Mouse (Mus musculus) embryonic facial prominence, embryonic 14.5 days (tissue): ENCODE results near the gene Rhbdf2. TPM values are rescaled to one million over a fixed set of nuclear protein-coding genes. Genes with fewer than 3 reads are reported as not detected.
"Not testable (repeated sequence)": the region's sequence is repeated elsewhere in the genome, so short reads cannot be mapped to it uniquely, and the experiment has no call there.

ENCODE experiments used
- ATAC-seq: fragments of 200-750 bp; cut with Nextera tagmentation; 2 replicates; pipeline ENCODE4 v1.8.0; 2017; ENCODE audit warnings: low read depth, moderate number of reproducible peaks, moderate TSS enrichment
- DNase-seq: peaks from one replicate; pipeline ENCODE4 v3.0.0-alpha.2; 2015; ENCODE audit warnings: low spot score
- H3K27ac ChIP-seq: fragments of 300-500 bp; sonication (generic); replicated peaks from 2 replicates; pipeline ENCODE4 v1.5.1; 2014; ENCODE audit warnings: low read depth, mild to moderate bottlenecking, low read length, moderate library complexity
- H3K27me3 ChIP-seq: fragments of 300-500 bp; sonication (generic); replicated peaks from 2 replicates; pipeline ENCODE4 v1.6.1; 2014; ENCODE audit warnings: low read length; ENCODE audit not compliant: control insufficient read depth, insufficient read depth
- H3K36me3 ChIP-seq: fragments of 300-500 bp; sonication (generic); 2 replicates; pipeline ENCODE4 v1.6.1; 2014; ENCODE audit warnings: low read length, mixed read lengths; ENCODE audit not compliant: control insufficient read depth, insufficient read depth
- H3K4me1 ChIP-seq: fragments of 300-500 bp; sonication (generic); 2 replicates; pipeline ENCODE4 v1.6.1; 2014; ENCODE audit warnings: antibody characterized with exemption, low read length; ENCODE audit not compliant: control insufficient read depth, insufficient read depth
- H3K4me2 ChIP-seq: fragments of 300-500 bp; sonication (generic); 2 replicates; pipeline ENCODE4 v1.6.1; 2014; ENCODE audit warnings: low read depth, mild to moderate bottlenecking, low read length, moderate library complexity, mixed read lengths
- H3K4me3 ChIP-seq: fragments of 300-500 bp; sonication (generic); 2 replicates; pipeline ENCODE4 v1.5.1; 2014; ENCODE audit warnings: low read depth, mild to moderate bottlenecking, low read length
- H3K9ac ChIP-seq: fragments of 300-500 bp; sonication (generic); 2 replicates; pipeline ENCODE4 v1.6.1; 2014; ENCODE audit warnings: low read depth, mild to moderate bottlenecking, low read length, moderate library complexity, mixed read lengths
- H3K9me3 ChIP-seq: fragments of 300-500 bp; sonication (generic); 2 replicates; pipeline ENCODE4 v1.6.1; 2016; ENCODE audit warnings: low read length; ENCODE audit not compliant: control insufficient read depth
- WGBS: fragments of 180-500 bp; shearing (Covaris S2); extraction: QIAGEN DNeasy Blood & Tissue Kit; methylation state at CpG from one replicate; pipeline ENCODE4 v1.1.7; 2014; 5-methylcytosine and 5-hydroxymethylcytosine counted together
- polyA plus RNA-seq: library from polyadenylated mRNA; unstranded; fragments of >200 nt; fragmentation: Nextera tagmentation; extraction: Ambion mirVana; gene quantifications from 2 replicates; pipeline ENCODE4 v1.2.1, GENCODE M21; 2014

Gene Rhbdf2
- polyA plus RNA-seq, 1 experiment from 2014 or later: 3.6 TPM

- no peaks in the 10 kb centered on the region for H3K4me1 ChIP-seq
- no peak for DNase-seq
- no peak overlapping the region for H3K27ac ChIP-seq
- no peak overlapping the region for H3K4me2 ChIP-seq
- no peaks in the 10 kb centered on the region for H3K9me3 ChIP-seq
- ATAC-seq: no peak
- no peak overlapping the region for H3K4me3 ChIP-seq
- 91% methylated on average over 1 of the region's 1 CpGs for WGBS
- no peaks in the 10 kb centered on the region for H3K27me3 ChIP-seq
- no peaks in the 10 kb centered on the region for H3K36me3 ChIP-seq
- no peak overlapping the region for H3K9ac ChIP-seq
These were observed 14.3 kb downstream of the Rhbdf2 start for GRCm38 (mm10) chr11:116612554-116612953.

GRCm38 (mm10) chr11:116611883-116612282, 14.9 kb downstream of the Rhbdf2 start:
- Histone ChIP-seq H3K4me1 (no peaks in the 10 kb centered on the region), H3K36me3 (no peaks in the 10 kb centered on the region), H3K9ac (no peak overlapping the region), H3K4me2 (no peak overlapping the region), H3K27me3 (no peaks in the 10 kb centered on the region), H3K27ac (no peak overlapping the region), H3K9me3 (no peaks in the 10 kb centered on the region), H3K4me3 (no peak overlapping the region)
- no peak for DNase-seq
- no peak for ATAC-seq
- WGBS: 85% methylated on average over 9 of the region's 9 CpGs

- H3K27ac ChIP-seq, DNase-seq, H3K9me3 ChIP-seq, H3K27me3 ChIP-seq, ATAC-seq, H3K4me1 ChIP-seq, H3K36me3 ChIP-seq, H3K4me2 ChIP-seq, H3K9ac ChIP-seq, H3K4me3 ChIP-seq: not testable (repeated sequence)
- 85% methylated on average over 9 of the region's 9 CpGs for WGBS
These were observed 15.7 kb downstream of the Rhbdf2 start for GRCm38 (mm10) chr11:116611168-116611567.

- H3K4me3 ChIP-seq: no peak overlapping the region
- H3K9ac ChIP-seq: no peak overlapping the region
- H3K27me3 ChIP-seq: no peaks in the 10 kb centered on the region
- H3K9me3 ChIP-seq: no peaks in the 10 kb centered on the region
- H3K36me3 ChIP-seq: no peaks in the 10 kb centered on the region
- DNase-seq (no peak), ATAC-seq (no peak)
- H3K4me1 ChIP-seq: no peaks in the 10 kb centered on the region
- 84% methylated on average over 12 of the region's 15 CpGs for WGBS
- H3K4me2 ChIP-seq: no peak overlapping the region
- no peak overlapping the region for H3K27ac ChIP-seq
These were observed 16.7 kb downstream of the Rhbdf2 start for GRCm38 (mm10) chr11:116609965-116610630.

GRCm38 (mm10) chr11:116607717-116608116, 19.1 kb downstream of the Rhbdf2 start:
- DNase-seq (no peak), ATAC-seq (no peak)
- 85% methylated on average over 3 of the region's 3 CpGs for WGBS
- Histone ChIP-seq H3K27me3 (no peaks in the 10 kb centered on the region), H3K4me2 (no peak overlapping the region), H3K9ac (no peak overlapping the region), H3K36me3 (0 out of 2 replicates have a peak, but pooled peaks cover 8% of the 10 kb centered on the region), H3K4me3 (no peak overlapping the region), H3K4me1 (no peaks in the 10 kb centered on the region), H3K9me3 (no peaks in the 10 kb centered on the region), H3K27ac (no peak overlapping the region)

- ATAC-seq (no peak), DNase-seq (no peak)
- no peaks in the 10 kb centered on the region for H3K4me1 ChIP-seq
- H3K27me3 ChIP-seq: no peaks in the 10 kb centered on the region
- 0 out of 2 replicates have a peak, but pooled peaks cover 8% of the 10 kb centered on the region for H3K36me3 ChIP-seq
- H3K4me2 ChIP-seq: no peak overlapping the region
- WGBS: 85% methylated on average over 12 of the region's 12 CpGs
- H3K4me3 ChIP-seq: no peak overlapping the region
- no peaks in the 10 kb centered on the region for H3K9me3 ChIP-seq
- H3K9ac ChIP-seq: no peak overlapping the region
- no peak overlapping the region for H3K27ac ChIP-seq
These were observed 22.7 kb downstream of the Rhbdf2 start for GRCm38 (mm10) chr11:116604097-116604496.

GRCm38 (mm10) chr11:116603339-116603738, 23.5 kb downstream of the Rhbdf2 start:
- DNase-seq: no peak

GRCm38 (mm10) chr11:116602043-116602442, 24.8 kb downstream of the Rhbdf2 start:
- 90% methylated on average over 7 of the region's 8 CpGs for WGBS
- DNase-seq: no peak
- Histone ChIP-seq H3K9ac (no peak overlapping the region), H3K4me1 (no peaks in the 10 kb centered on the region), H3K27ac (no peak overlapping the region), H3K4me2 (no peak overlapping the region), H3K27me3 (no peaks in the 10 kb centered on the region), H3K9me3 (no peaks in the 10 kb centered on the region), H3K36me3 (0 out of 2 replicates have a peak, but pooled peaks cover 8% of the 10 kb centered on the region), H3K4me3 (no peak overlapping the region)
- no peak for ATAC-seq

More at GRCm38 (mm10) chr11:116603339-116603738, 23.5 kb downstream of the Rhbdf2 start:
- Histone ChIP-seq H3K4me1 (no peaks in the 10 kb centered on the region), H3K4me3 (no peak overlapping the region), H3K27me3 (no peaks in the 10 kb centered on the region), H3K9me3 (no peaks in the 10 kb centered on the region), H3K36me3 (0 out of 2 replicates have a peak, but pooled peaks cover 8% of the 10 kb centered on the region), H3K4me2 (no peak overlapping the region), H3K27ac (no peak overlapping the region), H3K9ac (no peak overlapping the region)
- no peak for ATAC-seq
- 88% methylated on average over 10 of the region's 10 CpGs for WGBS

GRCm38 (mm10) chr11:116601166-116601565, 25.7 kb downstream of the Rhbdf2 start:
- ATAC-seq (no peak), DNase-seq (no peak)
- H3K27me3 ChIP-seq: no peaks in the 10 kb centered on the region
- no peak overlapping the region for H3K27ac ChIP-seq
- no peak overlapping the region for H3K4me2 ChIP-seq
- H3K4me3 ChIP-seq: no peak overlapping the region
- WGBS: 100% methylated on average over 5 of the region's 8 CpGs
- 0 out of 2 replicates have a peak, but pooled peaks cover 8% of the 10 kb centered on the region for H3K36me3 ChIP-seq
- no peak overlapping the region for H3K9ac ChIP-seq
- no peaks in the 10 kb centered on the region for H3K4me1 ChIP-seq
- no peaks in the 10 kb centered on the region for H3K9me3 ChIP-seq
